In genomic region chr9:95697808-95698207, GRCm38 (mm10) we compare ENCODE assay signal across 8 mouse cellular contexts. TPM values are rescaled to one million over a fixed set of nuclear protein-coding genes. Genes with fewer than 3 reads are reported as not detected.
DNase-seq lines count a peak whose midpoint lies in the region; TF ChIP-seq lines count a peak whose summit lies in the region.

No protein-coding gene starts in this region.

- peak; percentile 11 to 70 for DNase-seq in adrenal gland, adult (ENCODE audit: inconsistent age in 2 of 2, low spot score in 1 of 2)
- DNase-seq in adrenal gland, postnatal 4 days (ENCODE audit: low spot score in 2 of 2) = no peak
- DNase-seq in layer of hippocampus, adult 2 months (ENCODE audit: low spot score in 2 of 2) = peak in 1 of 2 experiments; percentile 27
- DNase-seq in layer of hippocampus, postnatal 36 days = no peak
- DNase-seq in ES-CJ7 (ENCODE audit: low read depth, low spot score) = peak; percentile 63
- peak; percentile 64 to 78 for DNase-seq in cerebellum, postnatal 14 days
- peak; percentile 60 to 66 for DNase-seq in kidney, postnatal 4 days
- peak; percentile 17 for DNase-seq in thymus, postnatal 25 days

- TF ChIP-seq CTCF in layer of hippocampus, adult 2 months (conservative IDR thresholded peaks at IDR 0.05) = peak; percentile 83

- no peak overlapping the region for H3K4me3 ChIP-seq in layer of hippocampus, adult 2 months

- no peak overlapping the region for H3K27ac ChIP-seq in layer of hippocampus, adult 2 months

RNA-seq across cellular contexts. Expression of gene Trpc1, which starts 52.4 kb away (rescaled TPM):
- 1 to 10 TPM; 6.0 to 6.6 TPM for total RNA-seq in adrenal gland, postnatal 4 days (2021)
- 10 to 100 TPM; 45.2 to 49.2 TPM for total RNA-seq in layer of hippocampus, adult 2 months (2021)
- total RNA-seq in layer of hippocampus, postnatal 36 days (2021) = 10 to 100 TPM; 43.7 to 52.3 TPM

Comparison
In these comparisons a context has a peak if more than half of its experiments do, and no peak if none do; other contexts are left out.
1. DNase-seq: peak in adrenal gland, adult (2 of 2), ES-CJ7 (single experiment), cerebellum, postnatal 14 days (2 of 2), kidney, postnatal 4 days (2 of 2) and thymus, postnatal 25 days (single experiment); none in adrenal gland, postnatal 4 days (0 of 2) and layer of hippocampus, postnatal 36 days (0 of 2).
2. RNA of gene Trpc1, which starts 52.4 kb away (total RNA-seq): 43.7 to 52.3 TPM in layer of hippocampus, postnatal 36 days and 45.2 to 49.2 TPM in layer of hippocampus, adult 2 months; 6.0 to 6.6 TPM in adrenal gland, postnatal 4 days; every median in the first group is over 4 times any median in the second.